Mouse (Mus musculus) frontal cortex, adult (tissue): ENCODE measurements around the gene Oprl1.
A peak's percentile ranks its signal among the peaks of the same experiment; 100 is the strongest.

Source experiments
- ATAC-seq: cut with Nextera tagmentation; 2 replicates; pipeline ENCODE4 v1.9.2; 2017; ENCODE audit warnings: mild to moderate bottlenecking, moderate library complexity, mixed read lengths; ENCODE audit not compliant: low TSS enrichment

Gene Oprl1

DNA sequence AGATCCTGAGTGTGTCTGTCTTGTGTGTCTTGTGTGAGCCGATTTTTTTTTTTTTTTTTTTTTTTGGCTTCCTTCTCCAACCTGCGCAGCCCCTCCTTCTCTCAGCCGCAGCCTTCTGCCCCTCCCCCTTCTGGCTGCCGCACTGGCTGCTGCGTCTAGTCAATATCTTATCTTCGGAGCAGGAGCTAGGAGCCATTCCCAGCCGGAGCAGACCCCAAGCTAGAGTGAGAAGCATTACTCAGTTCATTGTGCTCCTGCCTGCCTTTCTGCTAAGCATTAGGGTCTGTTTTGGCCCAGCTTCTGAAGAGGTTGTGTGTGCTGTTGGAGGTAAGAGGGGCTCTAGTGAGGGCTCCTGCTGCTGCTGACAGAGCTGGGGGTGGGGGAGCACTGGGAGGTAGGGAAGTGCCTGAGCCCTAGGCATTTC is at the start of gene Oprl1:
Gene Oprl1, plus strand, starts transcription at position 114 of the 424 bp plus-strand sequence.
- ATAC-seq: peak; percentile 55

DNA sequence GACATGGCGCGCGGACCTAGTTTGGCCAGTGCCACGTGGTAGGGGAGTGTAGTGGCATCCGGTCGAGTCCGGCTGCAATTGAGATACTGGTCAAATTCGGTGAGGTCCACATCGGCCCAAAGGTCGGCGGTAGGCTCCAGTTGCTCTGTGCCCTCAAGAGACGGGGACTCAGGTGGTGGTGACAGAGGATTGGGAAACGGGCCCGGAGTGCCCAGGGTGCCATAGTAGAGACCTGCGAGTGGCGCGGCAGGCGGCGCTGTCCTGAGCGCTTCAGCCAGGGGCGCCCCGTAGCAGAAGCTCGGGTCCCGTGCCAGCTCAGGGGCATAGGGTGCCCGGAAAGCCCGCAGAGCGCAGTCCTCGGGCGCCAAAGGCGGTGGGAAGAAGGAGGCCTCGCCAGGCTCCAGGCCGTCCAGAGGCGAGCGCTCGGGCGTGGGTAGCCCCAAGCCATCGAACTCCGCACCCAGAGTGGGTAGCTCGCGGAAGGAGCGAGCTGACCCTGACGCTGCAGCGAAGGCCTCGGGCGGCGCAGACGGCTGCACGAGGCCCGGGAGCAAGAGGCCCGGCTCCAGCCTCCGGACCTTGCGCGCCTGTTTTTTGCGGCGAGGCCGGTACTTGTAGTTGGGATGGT is 44.4 kb upstream of the Oprl1 start:
- no peak for ATAC-seq

DNA sequence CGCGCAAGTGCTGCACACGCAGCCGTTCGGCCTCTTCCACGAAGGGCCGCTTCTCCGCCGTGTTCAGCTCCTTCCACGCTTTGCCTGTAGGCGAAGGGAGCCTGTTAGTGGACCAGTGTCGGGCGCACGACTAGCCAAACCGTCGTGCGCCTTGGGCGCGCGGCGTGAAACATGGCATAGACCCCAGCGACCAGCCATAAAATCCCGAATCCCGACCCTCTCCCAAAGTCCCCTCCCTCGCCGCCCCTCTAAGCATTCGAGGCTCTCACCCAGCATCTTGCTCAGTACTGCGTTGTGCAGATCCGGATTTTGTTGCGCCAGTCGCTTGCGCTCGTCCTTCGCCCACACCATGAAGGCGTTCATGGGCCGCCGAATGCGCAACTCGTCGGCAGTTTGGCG is 43.9 kb upstream of the Oprl1 start:
- 0 out of 2 replicates have a peak, but pooled peaks have one; percentile 48 for ATAC-seq

DNA sequence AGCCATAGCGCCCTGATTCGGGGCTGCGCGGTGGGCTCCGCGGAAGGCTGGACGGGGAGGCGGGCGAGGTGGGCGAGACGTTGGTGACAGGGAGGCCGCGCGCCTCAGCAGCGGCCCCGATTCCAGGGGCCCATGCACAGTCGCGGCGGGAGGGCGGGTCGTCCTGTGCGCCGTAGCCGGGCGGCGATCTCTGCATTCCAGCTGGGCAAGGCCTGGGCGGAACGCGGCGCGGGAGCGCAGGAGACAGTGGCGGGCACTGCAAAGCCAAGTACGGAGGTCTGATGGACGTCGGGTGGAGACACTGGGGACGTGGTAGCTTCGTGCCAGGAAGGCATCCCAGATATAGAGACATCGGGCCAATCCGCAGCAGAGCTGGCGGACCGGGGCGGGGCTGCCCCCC is 43.5 kb upstream of the Oprl1 start, which contains the start of gene Sox18:
Gene Sox18, minus strand, starts transcription at position 315 of the 400 bp plus-strand sequence.
- ATAC-seq: peak; percentile 39; the same call in 1 of the 2 replicates

DNA sequence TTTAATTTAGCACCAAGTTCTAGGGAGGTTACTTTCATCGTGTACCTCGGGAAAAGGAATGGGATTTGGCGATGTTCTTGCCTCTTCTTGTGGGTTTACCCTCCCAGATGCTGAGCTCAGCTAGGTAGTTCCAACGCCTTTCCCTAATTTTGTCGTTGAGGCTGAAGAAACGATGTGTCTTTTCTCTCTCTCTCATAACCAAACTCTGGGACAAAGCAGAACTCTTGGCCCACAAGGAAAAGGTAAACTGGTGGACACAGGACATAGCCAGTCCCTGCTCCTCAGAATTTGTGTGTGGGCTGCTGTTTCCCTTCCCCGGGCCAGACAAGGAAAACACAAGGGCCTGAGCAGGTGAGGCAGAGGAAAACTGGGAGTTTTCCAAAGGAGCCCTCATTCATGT is 42.8 kb upstream of the Oprl1 start:
- ATAC-seq: no peak

DNA sequence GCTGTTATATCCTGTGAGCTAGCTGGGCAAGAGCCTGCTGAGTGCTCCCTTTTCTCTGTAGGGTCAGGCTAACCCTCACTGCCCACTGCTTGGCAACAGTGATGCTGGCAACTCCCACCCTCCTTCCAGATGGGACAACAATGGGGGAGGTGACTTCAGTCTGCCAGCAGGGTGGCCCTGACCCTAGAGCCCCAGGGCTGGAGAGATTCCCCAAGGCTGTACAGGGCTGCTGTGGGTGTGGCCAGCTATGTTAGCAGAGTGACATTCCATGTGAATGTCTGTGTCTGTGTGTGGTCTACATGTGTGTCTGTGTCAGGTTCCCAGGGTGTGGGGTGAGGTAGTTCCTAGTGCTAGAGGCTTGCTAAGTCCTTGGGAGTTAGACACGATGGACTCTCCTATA is 41.3 kb upstream of the Oprl1 start:
- ATAC-seq: no peak

DNA sequence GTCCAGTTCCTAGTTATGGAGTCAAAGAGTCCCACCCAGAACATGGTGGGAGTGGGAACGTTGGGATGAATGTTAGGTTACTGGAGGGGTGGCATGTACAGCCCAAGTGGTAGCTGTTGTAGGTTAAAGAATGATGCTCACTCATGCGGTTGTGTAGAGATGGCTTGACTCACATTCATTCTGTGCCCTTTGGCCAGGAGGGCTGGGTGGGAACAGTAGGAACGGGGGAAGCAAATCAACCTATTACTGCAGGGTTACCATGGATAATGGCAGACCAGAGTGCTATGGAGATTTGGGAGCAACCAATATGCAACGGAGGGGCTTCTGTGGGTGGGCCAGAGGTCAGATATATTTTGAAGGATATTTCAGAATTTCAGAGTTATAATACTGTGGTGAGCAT is 39.9 kb upstream of the Oprl1 start:
- no peak for ATAC-seq

DNA sequence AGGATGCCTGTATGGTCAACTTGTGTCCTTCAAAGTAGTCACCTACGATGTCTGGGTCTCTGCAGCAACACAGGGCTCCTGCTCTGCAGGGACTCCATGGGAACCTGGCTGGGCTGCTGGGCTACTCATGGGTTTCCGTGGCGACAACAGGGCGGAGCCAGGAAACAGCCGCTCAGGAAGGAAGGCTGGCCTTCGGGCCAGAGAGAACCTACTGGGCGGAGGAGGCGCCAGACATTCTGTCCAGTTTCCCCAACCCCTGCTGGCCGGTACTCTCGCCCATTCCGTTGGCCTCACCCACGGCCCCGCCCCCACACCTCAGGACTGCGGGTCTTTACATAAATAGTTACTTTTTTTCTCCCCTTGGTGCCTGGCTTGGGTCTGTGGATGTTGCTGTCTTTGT is 39.4 kb upstream of the Oprl1 start:
- no peak for ATAC-seq

DNA sequence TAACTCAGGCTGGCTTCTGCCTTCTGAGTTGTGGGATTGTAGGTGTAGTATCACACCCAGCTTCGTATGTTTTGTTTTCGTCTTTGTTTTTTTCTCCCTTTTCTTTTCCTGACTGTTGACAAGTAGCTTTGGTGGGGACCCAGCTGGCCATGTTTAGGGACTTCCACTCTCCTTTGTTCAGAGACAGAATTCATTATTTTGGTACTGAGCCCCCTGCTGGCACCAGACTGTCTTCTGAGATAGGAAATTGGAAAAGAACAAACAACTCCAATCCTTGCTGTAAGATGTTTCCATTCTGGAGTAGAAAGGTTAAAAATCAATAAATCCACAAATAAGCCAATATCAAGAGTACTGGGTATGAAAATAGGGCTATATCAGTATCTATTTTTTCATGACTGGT is 38.4 kb upstream of the Oprl1 start:
- no peak for ATAC-seq

DNA sequence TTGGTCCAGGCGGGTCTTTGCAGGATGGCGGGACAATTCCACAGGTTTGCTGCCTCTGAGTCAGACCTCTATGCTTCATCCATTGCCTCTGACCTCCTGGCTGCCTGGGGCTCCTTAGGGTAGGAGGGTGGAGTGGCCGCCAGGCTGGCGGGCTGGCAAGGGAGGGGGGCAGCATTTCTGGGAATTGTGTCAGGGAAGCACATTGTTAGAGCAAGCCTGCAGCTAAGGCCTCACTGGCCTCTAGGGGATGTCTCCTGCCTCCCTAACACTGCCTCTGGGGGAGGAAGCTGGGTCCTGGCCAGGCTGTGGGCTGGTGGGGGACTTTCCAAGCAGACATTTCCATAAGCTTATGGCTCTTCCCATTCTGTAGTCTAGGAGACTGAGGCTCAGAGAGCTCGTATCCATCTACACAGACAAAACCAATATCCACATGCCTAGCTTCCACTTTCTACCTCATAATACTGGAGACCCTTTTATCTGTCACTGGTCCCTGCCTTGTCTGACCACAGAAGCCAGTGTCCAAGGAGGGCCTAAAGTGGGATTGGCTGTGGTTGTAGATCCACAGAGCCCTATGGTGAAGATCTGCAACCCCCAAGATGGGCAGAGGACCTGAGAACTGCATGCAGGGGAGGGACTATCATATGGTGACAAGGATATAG is 37.6 kb upstream of the Oprl1 start:
- ATAC-seq: peak; percentile 14; the same call in 1 of the 2 replicates

DNA sequence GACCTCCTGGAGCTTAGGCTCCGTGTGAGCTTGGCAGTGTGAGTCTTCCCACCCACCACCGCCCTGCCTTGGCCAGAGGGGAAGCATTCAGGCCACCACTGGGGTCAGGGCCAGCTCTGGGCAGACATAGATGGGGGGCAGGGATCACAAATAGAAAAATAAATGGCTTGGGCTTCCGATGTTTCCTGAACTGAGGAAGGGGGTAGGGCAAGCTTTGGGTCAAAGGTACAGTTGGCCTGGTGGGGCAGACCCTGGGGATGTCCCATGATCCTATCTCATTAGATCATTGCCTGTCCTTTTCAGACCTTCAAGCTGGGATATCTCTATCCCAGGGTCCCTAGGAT is 37.1 kb upstream of the Oprl1 start:
- ATAC-seq: no peak

DNA sequence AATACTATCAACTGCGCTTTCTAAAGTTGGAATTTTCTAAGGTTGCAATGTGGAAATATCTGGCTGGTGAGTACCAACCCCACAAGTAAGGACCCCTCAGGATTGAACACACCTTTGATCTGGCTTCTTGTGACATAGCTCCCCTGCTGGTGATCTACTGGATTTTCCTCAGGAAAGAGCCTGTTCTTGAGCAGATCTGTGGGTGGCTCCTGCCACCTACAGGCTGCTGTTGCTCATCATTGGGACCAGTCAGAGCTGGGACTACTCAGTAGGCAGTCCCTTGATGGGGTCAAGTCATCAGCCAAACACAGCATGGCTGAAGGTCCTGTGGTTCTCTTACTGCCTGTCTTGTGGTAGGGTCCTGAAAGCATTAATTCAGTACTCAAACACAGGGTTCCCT is 36.0 kb upstream of the Oprl1 start:
- ATAC-seq: peak; percentile 72

DNA sequence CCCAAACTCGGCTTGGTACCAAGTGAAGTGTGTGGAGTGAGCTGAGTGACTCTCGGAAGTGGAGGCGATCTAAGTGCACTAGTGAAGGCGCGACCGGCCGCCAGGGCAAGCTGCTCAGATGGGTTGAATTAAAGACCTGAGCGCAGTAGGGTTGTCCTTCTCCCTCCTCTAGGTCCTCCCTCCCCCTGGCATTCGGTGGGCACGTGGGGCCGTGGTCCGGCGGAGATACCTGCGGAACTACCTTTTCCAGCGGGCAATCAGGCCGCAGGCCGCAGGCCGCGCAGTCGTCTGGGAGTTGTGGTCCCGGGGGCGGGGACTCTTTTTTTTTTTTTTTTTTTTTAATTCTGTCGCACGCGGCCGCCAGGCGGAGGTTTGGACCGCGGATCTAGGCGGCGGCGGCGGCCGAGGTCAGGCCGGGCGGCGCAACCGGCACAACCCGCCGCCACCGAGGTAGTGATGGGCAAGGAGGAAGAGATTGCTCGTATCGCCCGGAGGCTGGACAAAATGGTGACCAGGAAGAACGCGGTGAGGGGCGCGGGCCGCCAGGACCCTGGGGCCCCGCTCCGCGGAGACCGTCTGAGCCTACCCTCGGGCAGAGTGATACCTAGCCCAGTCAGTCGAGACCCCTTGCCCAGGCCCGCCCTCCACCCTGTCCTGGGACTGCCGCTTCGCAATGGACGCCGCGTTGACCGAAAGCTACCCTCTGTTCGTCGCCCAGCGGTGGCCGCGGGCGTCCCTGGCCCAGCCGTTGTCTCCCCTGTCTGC is 34.7 kb upstream of the Oprl1 start, which contains the start of gene Tcea2:
Gene Tcea2, plus strand, starts transcription at position 360 of the 765 bp plus-strand sequence.
- peak; percentile 35 for ATAC-seq

DNA sequence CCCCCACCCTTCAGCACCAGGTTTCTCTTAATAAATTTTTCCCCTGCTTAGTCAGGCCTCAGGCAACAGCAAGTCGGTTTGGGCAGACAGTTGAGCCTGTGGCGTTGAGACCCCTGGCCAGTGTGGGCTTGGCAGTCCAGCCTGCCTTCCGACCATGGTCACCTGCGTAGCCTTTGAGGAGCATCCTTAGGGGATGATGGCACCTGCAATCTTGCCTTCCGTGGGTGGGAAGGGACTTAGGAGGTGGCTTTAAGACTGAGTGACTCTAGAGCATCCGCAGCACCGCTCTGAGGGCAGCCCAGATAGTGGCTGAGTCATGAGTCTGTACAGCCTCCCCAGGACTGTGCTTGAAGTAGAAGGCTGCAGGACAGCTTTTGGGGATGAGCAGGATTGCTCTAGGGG is 34.1 kb upstream of the Oprl1 start:
- ATAC-seq: peak; percentile 42

DNA sequence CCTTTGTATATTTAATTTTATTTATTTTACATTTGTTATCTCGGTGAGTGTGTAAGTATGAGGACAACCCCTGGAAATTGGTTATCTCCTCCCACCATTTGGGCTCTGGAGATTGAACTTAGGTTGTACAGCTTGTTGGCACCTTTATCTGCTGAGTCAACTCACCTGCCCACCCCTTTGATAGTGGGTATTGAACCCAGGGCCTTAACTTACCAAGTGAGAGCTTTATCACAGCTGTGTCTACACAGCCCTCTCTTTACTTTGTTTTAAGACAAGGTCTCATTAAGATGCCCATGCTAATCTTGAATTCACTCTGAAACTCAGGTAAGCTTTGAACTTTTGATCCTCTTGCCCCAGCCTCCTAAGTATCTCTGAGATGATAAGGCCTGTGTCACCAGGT is 32.8 kb upstream of the Oprl1 start:
- no peak for ATAC-seq

DNA sequence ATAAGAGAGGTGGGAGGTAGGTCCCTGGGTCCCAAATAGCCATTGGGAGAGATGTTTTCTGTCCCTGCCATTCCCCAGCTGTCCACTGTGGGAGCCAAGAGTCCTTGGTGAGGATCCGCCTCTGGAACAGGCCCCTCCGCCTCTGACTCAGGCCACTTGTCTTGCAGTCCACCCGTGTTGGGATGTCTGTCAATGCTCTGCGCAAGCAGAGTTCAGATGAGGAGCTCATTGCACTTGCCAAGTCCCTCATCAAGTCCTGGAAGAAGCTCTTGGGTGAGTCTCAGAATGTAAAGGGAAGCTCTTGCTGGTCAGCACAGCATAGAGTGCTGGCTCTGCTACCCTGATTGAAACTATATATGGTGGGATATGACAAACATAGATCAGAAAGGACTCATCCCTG is 31.4 kb upstream of the Oprl1 start:
- no peak for ATAC-seq

DNA sequence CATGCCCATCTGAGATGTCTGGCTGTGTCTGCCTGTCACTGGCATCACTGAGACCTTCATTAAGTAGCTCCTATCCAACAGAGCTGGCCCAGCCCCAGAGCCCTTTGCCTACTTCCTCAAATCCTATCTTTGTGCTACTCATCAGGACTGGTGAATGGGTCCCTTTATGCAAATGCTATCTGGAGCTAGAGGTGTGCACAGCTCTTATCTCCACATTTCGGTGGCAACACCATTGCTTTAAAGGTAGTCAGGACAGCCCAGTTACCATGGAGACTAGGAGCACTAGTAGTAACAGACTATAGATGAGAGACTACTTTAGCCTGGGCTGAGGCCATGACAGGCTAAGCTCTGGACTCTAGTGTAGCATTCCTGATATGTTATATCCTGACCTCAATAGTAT is 30.1 kb upstream of the Oprl1 start:
- no peak for ATAC-seq

DNA sequence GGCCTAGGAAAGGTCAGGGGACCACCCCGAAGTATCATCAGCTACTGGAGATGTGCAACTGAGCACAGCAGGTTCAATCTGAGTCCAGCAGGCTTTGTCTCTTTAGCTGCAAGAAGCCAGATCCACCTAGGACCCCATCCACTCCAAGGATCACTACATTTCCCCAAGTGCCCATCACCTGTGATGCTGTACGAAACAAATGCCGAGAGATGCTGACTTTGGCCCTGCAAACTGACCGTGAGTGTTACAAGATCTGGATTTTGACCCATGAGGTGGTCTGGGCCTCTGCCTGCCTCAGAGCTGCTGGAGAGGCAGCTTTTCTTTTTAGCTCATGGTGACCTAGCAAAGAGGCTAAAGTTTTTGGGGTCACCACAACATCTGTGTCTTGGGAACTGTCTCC is 29.1 kb upstream of the Oprl1 start:
- ATAC-seq: no peak

DNA sequence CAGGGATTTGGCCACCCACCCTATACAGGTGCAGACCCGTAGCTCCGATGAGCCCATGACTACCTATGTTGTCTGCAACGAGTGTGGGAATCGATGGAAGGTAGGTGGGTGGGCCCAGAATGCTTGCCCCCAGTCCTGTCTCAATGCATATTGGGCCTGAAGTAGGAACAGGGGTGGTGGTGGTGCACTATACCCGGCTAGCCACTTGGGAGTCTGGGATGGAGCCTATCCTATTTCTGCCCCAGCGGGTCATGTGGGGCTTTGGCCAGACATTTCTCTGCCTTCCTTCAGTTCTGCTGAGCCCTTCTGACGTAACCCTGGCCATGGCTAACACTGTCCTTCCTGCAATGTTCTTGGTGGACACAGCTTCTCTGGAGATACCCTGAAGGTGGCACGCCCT is 27.2 kb upstream of the Oprl1 start:
- no peak for ATAC-seq

DNA sequence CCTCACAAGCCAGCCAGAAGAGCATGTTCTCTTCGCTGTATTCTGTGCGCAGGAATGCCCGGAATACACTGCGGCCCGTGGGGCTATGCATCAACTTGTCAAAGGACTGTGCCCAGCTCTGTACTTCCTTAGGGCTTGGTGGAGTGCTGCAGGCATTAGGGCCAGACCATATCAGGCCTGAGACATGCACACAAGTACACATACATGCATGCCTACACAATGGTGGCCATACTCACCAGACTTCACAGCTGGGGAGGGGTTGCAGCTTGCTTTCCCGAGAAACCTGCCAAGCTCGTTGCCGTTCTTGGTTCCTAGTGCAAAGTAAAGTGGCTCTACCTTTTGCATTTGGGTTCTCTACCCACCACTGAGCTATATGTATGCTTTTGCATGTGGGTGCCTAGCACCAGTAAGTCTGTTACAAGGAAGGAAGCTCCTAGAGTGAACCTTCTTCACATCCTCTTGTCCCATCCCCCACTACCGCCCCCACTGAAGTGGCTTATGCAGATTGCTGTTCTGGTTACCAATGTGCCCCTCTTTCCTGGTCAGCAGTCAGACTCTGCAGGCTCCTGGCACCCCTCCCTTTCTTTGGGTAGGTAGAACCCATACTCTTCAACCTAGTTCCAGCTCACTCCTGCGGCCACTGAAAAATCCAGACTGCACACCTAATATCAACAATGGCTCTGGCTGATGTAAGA is 25.2 kb upstream of the Oprl1 start:
- 0 out of 2 replicates have a peak, but pooled peaks have one; percentile 12 for ATAC-seq

DNA sequence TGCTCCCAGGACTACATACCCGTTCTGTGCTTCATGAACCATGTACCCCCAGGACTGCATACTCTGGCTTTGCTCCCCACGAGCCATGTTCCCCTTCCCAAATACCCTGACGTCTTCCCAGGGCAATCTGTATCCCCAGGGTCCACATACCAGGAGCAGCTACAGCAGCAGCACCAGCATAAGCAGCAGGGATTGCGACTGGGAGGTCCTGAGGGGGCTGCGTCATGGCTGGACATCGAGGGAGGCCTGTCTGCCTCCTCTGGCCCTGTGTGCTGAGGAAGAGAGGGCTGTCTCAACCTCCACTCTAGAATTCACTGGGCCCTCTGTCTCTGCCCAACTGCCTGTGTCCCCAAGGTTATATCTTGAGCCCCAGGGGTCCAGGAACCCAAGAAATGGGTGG is 23.7 kb upstream of the Oprl1 start:
- ATAC-seq: no peak

DNA sequence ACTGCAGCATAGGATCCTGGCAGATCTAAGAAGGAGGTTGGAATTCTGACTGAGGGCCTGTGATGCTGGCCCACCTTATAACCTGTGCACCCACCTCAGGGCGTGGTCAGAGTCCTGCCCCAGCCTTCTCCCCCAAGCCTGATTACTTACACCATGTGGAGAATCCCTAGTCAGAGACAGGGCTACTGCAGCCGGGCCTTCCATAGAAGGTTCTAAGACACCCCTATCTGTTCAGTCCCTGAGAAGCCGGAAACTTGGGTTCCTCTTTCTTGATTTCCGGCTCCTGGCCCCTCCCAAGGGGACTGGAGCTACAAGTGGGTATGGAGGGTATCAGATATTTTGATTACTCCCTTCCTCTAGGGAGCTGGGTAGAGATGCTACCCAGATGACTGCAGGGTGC is 23.2 kb upstream of the Oprl1 start:
- ATAC-seq: no peak
